Mouse (Mus musculus) embryonic facial prominence, embryonic 14.5 days (tissue): ENCODE data around the gene Spata32. TPM values are rescaled to one million over a fixed set of nuclear protein-coding genes. Genes with fewer than 3 reads are reported as not detected.

Source experiments
- ATAC-seq: fragments of 200-750 bp; cut with Nextera tagmentation; 2 replicates; pipeline ENCODE4 v1.8.0; 2017; ENCODE audit warnings: low read depth, moderate number of reproducible peaks, moderate TSS enrichment
- DNase-seq: peaks from one replicate; pipeline ENCODE4 v3.0.0-alpha.2; 2015; ENCODE audit warnings: low spot score
- H3K27ac ChIP-seq: fragments of 300-500 bp; sonication (generic); replicated peaks from 2 replicates; pipeline ENCODE4 v1.5.1; 2014; ENCODE audit warnings: low read depth, mild to moderate bottlenecking, low read length, moderate library complexity
- H3K27me3 ChIP-seq: fragments of 300-500 bp; sonication (generic); replicated peaks from 2 replicates; pipeline ENCODE4 v1.6.1; 2014; ENCODE audit warnings: low read length; ENCODE audit not compliant: control insufficient read depth, insufficient read depth
- H3K36me3 ChIP-seq: fragments of 300-500 bp; sonication (generic); 2 replicates; pipeline ENCODE4 v1.6.1; 2014; ENCODE audit warnings: low read length, mixed read lengths; ENCODE audit not compliant: control insufficient read depth, insufficient read depth
- H3K4me1 ChIP-seq: fragments of 300-500 bp; sonication (generic); 2 replicates; pipeline ENCODE4 v1.6.1; 2014; ENCODE audit warnings: antibody characterized with exemption, low read length; ENCODE audit not compliant: control insufficient read depth, insufficient read depth
- H3K4me2 ChIP-seq: fragments of 300-500 bp; sonication (generic); 2 replicates; pipeline ENCODE4 v1.6.1; 2014; ENCODE audit warnings: low read depth, mild to moderate bottlenecking, low read length, moderate library complexity, mixed read lengths
- H3K4me3 ChIP-seq: fragments of 300-500 bp; sonication (generic); 2 replicates; pipeline ENCODE4 v1.5.1; 2014; ENCODE audit warnings: low read depth, mild to moderate bottlenecking, low read length
- H3K9ac ChIP-seq: fragments of 300-500 bp; sonication (generic); 2 replicates; pipeline ENCODE4 v1.6.1; 2014; ENCODE audit warnings: low read depth, mild to moderate bottlenecking, low read length, moderate library complexity, mixed read lengths
- H3K9me3 ChIP-seq: fragments of 300-500 bp; sonication (generic); 2 replicates; pipeline ENCODE4 v1.6.1; 2016; ENCODE audit warnings: low read length; ENCODE audit not compliant: control insufficient read depth
- WGBS: fragments of 180-500 bp; shearing (Covaris S2); extraction: QIAGEN DNeasy Blood & Tissue Kit; methylation state at CpG from one replicate; pipeline ENCODE4 v1.1.7; 2014; 5-methylcytosine and 5-hydroxymethylcytosine counted together
- polyA plus RNA-seq: library from polyadenylated mRNA; unstranded; fragments of >200 nt; fragmentation: Nextera tagmentation; extraction: Ambion mirVana; gene quantifications from 2 replicates; pipeline ENCODE4 v1.2.1, GENCODE M21; 2014

Spata32 gene
- not detected in 2 replicates for polyA plus RNA-seq

DNA sequence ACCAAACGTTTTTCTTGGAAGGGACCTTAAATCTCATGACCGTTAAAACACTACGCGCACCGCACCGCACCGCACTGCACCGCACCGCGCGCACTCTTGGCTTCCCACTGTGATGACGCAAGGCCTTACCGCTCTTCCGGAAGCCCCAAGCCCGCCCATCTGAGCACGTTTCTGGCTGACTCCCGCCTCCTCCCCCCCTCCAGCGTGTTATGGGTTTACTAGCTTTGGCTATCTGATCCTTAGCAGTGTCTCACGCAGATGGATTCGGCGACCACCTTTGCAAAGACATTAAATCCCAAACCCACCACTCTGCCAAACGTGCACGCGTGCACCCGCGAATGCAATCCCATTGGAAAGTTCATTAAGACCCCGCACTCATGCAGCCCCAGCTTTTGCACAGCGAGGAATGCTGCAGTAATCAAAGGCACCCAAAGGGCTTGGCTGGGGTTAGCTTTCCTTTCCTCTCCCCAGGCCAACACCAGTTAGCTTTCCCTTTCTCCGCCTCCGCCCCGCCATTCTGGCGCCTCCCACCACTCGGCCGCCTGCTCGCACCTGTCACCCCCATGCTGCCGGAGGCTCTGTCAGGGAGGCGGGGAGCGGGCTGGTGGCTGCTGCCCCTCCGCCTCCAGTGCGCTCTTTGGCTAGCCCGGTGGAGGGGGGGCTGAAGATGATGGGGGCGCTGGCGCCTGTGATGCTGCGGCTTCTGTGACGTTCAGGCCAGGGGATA, at the start of gene Spata32:
TSS of gene Spata32 (minus strand) at position 643 of the 727 bp plus-strand sequence.
- Histone ChIP-seq H3K4me3 (peak within 1 kb of the TSS; percentile 40), H3K9me3 (peaks cover 4% of the 10 kb centered on the region), H3K27ac (no peak within 1 kb of the TSS; the same call in 1 of the 2 replicates), H3K36me3 (peaks cover 26% of the 10 kb centered on the region), H3K4me1 (peaks cover 5% of the 10 kb centered on the region; the same call in 1 of the 2 replicates), H3K4me2 (peak within 1 kb of the TSS; percentile 95), H3K9ac (peak within 1 kb of the TSS; percentile 61), H3K27me3 (no peaks in the 10 kb centered on the region)
- DNase-seq, result peak; percentile 82
- peak; percentile 89 for ATAC-seq
- WGBS, result 2% methylated on average over 45 of the region's 45 CpGs

DNA sequence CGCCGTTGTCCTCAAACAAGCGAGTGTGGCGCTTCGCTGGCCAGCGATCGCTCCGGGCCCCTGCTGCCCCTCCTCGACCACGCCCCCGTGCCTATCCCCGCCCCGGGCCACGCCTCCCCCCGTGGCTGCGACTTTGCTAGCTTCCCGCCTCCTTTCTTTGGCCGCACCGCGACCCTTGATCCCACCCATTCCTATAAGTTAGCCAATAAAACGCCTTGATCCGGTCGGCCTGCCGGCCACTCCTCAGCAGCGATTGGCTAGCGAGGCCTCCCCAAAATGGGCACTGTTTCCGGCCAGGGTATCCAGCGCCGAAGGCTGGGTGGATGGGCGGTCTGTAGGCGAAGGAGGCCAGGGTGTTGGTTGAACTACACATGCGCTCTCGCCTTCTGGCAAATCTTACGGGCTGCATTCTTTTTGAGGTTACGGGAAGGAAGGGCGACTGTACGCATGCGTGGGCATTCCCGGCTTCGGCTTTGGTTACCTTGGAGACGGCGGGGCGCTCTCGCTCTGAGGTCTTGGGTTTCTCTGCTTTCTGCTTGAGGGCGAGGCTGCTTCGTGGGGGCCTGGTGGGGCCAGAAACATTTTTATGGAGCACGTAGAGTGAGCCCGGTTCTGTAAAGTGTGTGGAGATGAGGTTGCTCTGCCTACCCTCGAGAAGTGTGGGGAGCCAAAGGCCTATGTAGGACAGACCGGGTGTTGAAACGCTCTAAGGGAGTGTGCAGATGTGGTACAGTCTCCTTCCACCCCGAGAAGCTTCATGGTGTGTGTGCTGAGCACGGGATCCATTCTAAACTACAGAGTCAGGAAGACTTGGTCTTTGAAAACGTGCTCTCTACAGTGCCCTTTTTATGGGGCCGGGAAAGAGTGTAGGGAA, 49.4 kb upstream of the Spata32 start, which contains the start of gene Map3k14:
TSS of gene Map3k14 (minus strand) at position 127 of the 874 bp plus-strand sequence.
- peak within 1 kb of the TSS; percentile 81 for H3K9ac ChIP-seq
- no peaks in the 10 kb centered on the region for H3K9me3 ChIP-seq
- DNase-seq (peak; percentile 100), ATAC-seq (peak; percentile 100)
- no peaks in the 10 kb centered on the region for H3K27me3 ChIP-seq
- peak within 1 kb of the TSS; percentile 90 for H3K4me2 ChIP-seq
- under 1% methylated on average over 33 of the region's 55 CpGs for WGBS
- peak within 1 kb of the TSS; percentile 90 for H3K27ac ChIP-seq
- H3K36me3 ChIP-seq, result no peaks in the 10 kb centered on the region
- H3K4me1 ChIP-seq, result peaks cover 40% of the 10 kb centered on the region
- H3K4me3 ChIP-seq, result peak within 1 kb of the TSS; percentile 68

DNA sequence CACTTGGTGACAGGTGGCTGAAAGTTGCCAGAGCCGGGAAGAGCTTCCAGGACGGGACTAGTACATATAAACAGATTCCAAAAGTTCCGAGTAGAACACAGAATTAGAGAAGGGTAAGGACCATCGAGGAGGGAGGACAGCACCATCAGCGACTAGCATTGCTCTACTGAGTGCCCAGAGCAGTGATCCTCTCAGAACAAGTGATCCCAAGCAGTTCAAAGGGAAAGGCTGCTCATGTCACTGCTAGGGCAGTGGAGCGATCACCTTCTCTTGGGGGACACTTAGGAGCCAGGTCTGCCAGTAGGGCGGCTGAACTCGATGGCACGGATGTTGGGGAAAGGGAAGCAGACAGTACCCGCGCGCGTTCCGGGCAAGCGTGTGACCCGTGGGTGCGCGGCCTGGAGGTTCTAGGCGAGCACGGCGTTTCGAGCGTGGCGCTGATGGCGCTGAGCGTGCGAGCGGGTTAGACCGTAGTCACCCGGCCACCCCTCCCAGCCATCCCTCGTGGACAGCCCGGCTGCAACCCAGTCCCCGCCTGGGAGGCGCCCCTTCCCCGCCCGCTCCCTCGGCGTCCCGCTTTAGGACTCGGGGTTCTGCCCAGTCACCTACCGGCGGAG, 48.6 kb upstream of the Spata32 start:
- Histone ChIP-seq H3K4me2 (peak overlapping the region; percentile 90), H3K9me3 (no peaks in the 10 kb centered on the region), H3K27me3 (no peaks in the 10 kb centered on the region), H3K4me1 (peaks cover 40% of the 10 kb centered on the region), H3K27ac (peak overlapping the region; percentile 75), H3K4me3 (peak overlapping the region; percentile 68), H3K9ac (peak overlapping the region; percentile 81), H3K36me3 (no peaks in the 10 kb centered on the region)
- DNase-seq (peak; percentile 51), ATAC-seq (peak; percentile 55)
- under 1% methylated on average over 19 of the region's 42 CpGs for WGBS

DNA sequence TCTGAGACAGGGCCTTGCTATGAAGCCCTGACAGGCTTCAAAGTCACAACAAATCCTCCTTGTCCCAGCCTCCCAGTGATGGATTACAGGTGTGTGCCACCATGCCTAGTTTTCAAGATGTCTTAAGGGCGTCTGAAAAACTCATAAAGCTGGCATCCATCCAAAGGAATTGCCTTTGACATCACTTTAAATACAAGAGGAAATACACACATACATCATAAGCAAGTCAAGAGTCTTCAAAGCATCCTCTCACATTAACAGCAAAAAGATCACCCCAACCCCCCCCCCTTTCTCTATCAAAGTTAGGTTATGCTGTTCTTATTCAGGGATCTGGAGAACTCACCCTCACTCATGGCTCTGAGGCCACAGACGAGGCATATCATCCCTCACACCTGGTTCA, 47.6 kb upstream of the Spata32 start:
- 25% methylated on average over 2 of the region's 2 CpGs for WGBS
- no peaks in the 10 kb centered on the region for H3K9me3 ChIP-seq
- peak overlapping the region; percentile 90 for H3K4me2 ChIP-seq
- H3K9ac ChIP-seq, result no peak overlapping the region
- no peaks in the 10 kb centered on the region for H3K36me3 ChIP-seq
- H3K27ac ChIP-seq, result no peak overlapping the region
- peaks cover 40% of the 10 kb centered on the region for H3K4me1 ChIP-seq
- no peak for DNase-seq
- no peaks in the 10 kb centered on the region for H3K27me3 ChIP-seq
- ATAC-seq, result no peak
- peak overlapping the region; percentile 68 for H3K4me3 ChIP-seq

DNA sequence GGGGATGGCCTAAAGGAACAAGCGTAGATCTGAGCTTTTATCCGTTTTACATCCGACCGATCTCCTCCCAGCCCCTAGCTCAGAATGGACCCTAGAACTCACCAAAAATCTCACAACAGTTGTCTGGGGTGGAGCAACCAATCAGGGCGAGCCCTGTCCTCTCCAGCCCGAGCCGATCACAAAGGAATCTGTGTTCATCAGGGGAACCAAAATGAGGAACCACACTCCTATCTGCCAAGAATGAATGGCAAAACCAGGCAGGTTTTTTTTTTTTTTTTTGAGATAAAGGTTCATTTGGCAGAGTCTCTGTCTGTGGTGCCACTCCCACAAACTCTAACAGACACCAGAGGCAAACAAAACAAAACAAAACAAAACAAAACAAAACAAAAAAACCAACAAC, 47.0 kb upstream of the Spata32 start:
- WGBS, result 46% methylated on average over 7 of the region's 7 CpGs
- H3K4me1 ChIP-seq, result peaks cover 40% of the 10 kb centered on the region
- peak overlapping the region; percentile 35 for H3K4me2 ChIP-seq
- H3K27ac ChIP-seq, result no peak overlapping the region
- H3K36me3 ChIP-seq, result no peaks in the 10 kb centered on the region
- no peaks in the 10 kb centered on the region for H3K9me3 ChIP-seq
- H3K27me3 ChIP-seq, result no peaks in the 10 kb centered on the region
- no peak overlapping the region for H3K4me3 ChIP-seq
- 0 out of 2 replicates have a peak overlapping the region, but pooled peaks have one; percentile 19 for H3K9ac ChIP-seq
- DNase-seq (no peak), ATAC-seq (no peak)

DNA sequence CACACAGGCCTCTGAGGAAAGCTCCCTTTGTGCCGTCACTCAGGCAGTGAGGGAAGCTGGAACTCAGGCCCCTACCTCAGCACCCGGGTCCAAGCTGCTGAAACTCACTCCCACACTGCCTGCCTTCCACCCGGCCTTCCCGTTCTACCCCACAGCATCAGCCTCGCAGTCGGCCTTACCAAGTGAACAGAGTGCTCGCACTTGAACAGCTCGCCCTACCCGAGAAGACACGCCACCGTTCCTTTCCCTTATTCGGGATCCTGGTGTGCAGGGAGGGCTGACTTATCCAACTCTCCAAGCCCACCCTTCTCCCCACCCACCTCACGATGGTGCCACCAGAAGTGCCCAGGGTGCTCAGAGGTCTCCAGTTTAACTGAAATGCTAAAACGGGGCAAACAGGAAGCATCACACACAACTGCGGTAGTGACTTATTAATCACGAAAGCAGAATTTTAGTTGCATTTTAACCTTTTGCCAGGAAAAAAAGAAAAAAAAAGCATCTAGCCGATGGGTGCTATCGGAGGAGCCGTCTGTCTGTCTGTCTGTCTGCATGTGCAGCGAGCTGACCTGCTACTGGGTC, 46.3 kb upstream of the Spata32 start:
- H3K4me2 ChIP-seq, result peak overlapping the region; percentile 35; the same call in 1 of the 2 replicates
- no peaks in the 10 kb centered on the region for H3K9me3 ChIP-seq
- H3K36me3 ChIP-seq, result no peaks in the 10 kb centered on the region
- WGBS, result 78% methylated on average over 20 of the region's 20 CpGs
- no peak for DNase-seq
- no peaks in the 10 kb centered on the region for H3K27me3 ChIP-seq
- peak overlapping the region; percentile 19; the same call in 1 of the 2 replicates for H3K9ac ChIP-seq
- peaks cover 40% of the 10 kb centered on the region for H3K4me1 ChIP-seq
- no peak overlapping the region for H3K4me3 ChIP-seq
- H3K27ac ChIP-seq, result no peak overlapping the region
- ATAC-seq, result no peak

- H3K4me2 ChIP-seq, result peak overlapping the region; percentile 18; the same call in 1 of the 2 replicates
- ATAC-seq, result no peak
- no peaks in the 10 kb centered on the region for H3K36me3 ChIP-seq
- H3K9ac ChIP-seq, result 0 out of 2 replicates have a peak overlapping the region, but pooled peaks have one; percentile 14
- DNase-seq, result no peak
- H3K9me3 ChIP-seq, result no peaks in the 10 kb centered on the region
- peaks cover 37% of the 10 kb centered on the region for H3K4me1 ChIP-seq
- H3K27me3 ChIP-seq, result no peaks in the 10 kb centered on the region
- H3K4me3 ChIP-seq, result no peak overlapping the region
- H3K27ac ChIP-seq, result no peak overlapping the region
- 54% methylated on average over 10 of the region's 10 CpGs for WGBS
These were observed 45.3 kb upstream of the Spata32 start for GRCm38 (mm10) chr11:103263551-103263950.
